Mouse (Mus musculus): ENCODE data around the gene Ttk.

Ttk gene

DNA sequence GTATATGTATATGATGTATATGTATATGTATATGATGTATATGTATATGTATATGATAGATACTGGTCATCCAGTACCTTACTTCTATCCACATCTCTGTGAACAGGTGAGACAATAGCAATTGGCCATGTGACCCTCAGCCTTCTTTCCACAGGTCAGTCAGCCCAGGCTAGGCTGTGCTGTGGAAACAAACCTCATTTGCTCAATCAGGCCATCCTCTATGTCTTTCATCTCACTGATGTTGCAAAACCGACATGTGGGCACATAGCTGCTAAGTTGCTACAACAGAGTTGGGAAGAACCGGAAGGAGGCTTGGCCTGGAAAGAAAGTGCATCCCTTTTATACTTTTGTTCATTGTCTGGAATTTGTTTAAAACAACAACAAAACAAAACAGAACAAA lies 67.6 kb downstream of the Ttk start:
- no peak for DNase-seq

DNA sequence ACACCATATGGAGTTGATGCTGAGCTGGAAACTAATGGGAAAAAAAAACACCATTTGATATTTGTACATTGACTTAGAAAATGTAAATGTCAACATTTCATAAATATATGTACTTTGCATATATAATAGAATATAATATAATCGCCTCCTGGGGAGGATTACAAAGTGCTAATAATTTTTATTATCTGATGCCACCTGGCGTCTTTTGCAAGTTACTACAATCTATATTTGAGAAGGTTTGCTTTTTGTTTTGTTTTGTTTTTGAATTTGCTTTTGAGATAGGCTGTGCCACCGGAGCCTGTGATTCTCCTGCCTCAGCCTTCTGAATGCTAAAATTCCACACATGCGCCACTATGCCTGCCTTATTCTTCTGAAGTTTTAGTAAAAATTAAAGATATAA lies 71.3 kb downstream of the Ttk start:
- no peak for DNase-seq

DNA sequence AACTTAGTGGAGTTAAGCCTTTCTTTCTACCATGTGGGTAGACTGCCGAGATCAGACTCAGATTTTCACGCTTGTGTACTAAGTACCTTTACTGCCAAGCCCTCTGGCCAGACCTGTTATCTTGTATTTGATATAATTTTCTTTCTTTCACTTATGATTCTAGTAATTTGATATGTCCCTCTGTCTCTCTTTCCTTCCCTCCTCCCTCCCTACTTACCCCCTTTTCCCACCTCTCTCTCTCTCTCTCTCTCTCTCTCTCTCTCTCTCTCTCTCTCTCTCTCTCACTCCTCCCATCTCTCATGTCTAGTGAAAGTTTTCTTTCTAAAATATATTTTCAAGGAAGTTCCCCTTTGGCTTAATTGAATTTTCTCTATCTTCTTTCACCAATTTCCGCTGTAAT lies 72.5 kb downstream of the Ttk start:
- DNase-seq = no peak

DNA sequence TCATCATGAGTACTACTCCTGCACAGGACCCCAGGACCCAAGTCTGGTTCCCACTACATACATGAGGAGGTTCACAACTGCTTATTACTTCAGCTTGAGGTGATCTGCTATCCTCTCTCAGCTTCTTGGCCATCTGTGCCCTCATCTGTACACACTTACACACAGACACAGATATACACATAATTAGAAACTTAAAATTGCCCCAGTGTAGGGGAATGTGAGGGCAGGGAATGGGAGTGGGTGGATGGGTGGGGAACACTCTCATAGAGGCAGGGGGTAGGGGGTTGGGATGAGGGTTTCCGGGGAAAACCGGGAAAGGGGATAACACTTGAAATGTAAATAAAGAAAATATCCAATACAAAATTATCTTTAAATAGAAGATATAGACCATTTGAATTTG lies 75.3 kb downstream of the Ttk start:
- no peak for DNase-seq

DNA sequence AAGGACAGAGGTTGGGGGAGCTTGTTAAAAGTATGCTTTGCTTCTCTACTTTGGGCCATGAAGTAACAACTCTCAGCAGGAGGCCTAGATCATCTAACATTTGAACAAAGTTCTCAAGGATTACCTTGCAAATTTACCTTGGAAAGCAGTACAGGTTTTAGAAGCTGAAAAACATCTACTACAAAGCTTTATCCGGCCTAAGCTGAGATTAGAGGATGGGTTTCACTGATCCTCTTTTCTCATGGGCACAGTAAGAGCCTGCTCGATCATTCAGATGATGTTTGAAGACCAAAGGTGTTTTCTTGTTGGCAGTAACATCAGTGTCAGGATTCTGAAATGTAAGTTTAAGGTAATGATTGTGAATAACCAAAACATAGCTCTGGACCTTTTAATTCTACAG lies 76.4 kb downstream of the Ttk start:
- DNase-seq = no peak
